Mouse (Mus musculus) liver, embryonic 12.5 days (tissue): ENCODE data around the gene Ccdc120. TPM values are rescaled to one million over a fixed set of nuclear protein-coding genes. Genes with fewer than 3 reads are reported as not detected.
"Not testable (repeated sequence)": the region's sequence is repeated elsewhere in the genome, so short reads cannot be mapped to it uniquely, and the experiment has no call there.

ENCODE experiments used
- ATAC-seq: fragments of 200-750 bp; cut with Nextera tagmentation; 2 replicates; pipeline ENCODE4 v1.8.0; 2017; ENCODE audit warnings: moderate number of reproducible peaks, mild to moderate bottlenecking, moderate library complexity
- H3K27ac ChIP-seq: fragments of 300-500 bp; sonication (generic); 2 replicates; pipeline ENCODE4 v1.5.1; 2016; ENCODE audit warnings: mild to moderate bottlenecking
- H3K27me3 ChIP-seq: fragments of 300-500 bp; sonication (generic); replicated peaks from 2 replicates; pipeline ENCODE4 v1.6.1; 2016; ENCODE audit warnings: mild to moderate bottlenecking, moderate library complexity
- H3K36me3 ChIP-seq: fragments of 300-500 bp; sonication (generic); 2 replicates; pipeline ENCODE4 v1.6.1; 2016; ENCODE audit warnings: mild to moderate bottlenecking, moderate library complexity
- H3K4me1 ChIP-seq: fragments of 300-500 bp; sonication (generic); 2 replicates; pipeline ENCODE4 v1.6.1; 2016
- H3K4me2 ChIP-seq: fragments of 300-500 bp; sonication (generic); 2 replicates; pipeline ENCODE4 v1.6.1; 2016; ENCODE audit warnings: mild to moderate bottlenecking, moderate library complexity
- H3K4me3 ChIP-seq: fragments of 300-500 bp; sonication (generic); 2 replicates; pipeline ENCODE4 v1.5.1; 2016; ENCODE audit warnings: mild to moderate bottlenecking, moderate library complexity
- H3K9ac ChIP-seq: fragments of 300-500 bp; sonication (generic); 2 replicates; pipeline ENCODE4 v1.6.1; 2016; ENCODE audit warnings: mild to moderate bottlenecking, moderate library complexity
- H3K9me3 ChIP-seq: fragments of 300-500 bp; sonication (generic); replicated peaks from 2 replicates; pipeline ENCODE4 v1.6.1; 2016; ENCODE audit warnings: mild to moderate bottlenecking, moderate library complexity
- WGBS: fragments of 180-500 bp; shearing (Covaris S2); methylation state at CpG from one replicate; pipeline ENCODE4 v1.1.7; 2016; ENCODE audit not compliant: insufficient replicate concordance; 5-methylcytosine and 5-hydroxymethylcytosine counted together
- polyA plus RNA-seq: library from polyadenylated mRNA; unstranded; fragments of >200 nt; fragmentation: Nextera tagmentation; extraction: Ambion mirVana; gene quantifications from 2 replicates; pipeline ENCODE4 v1.2.1, GENCODE M21; 2016

Ccdc120 gene
- polyA plus RNA-seq, 1 experiment from 2014 or later = 3.2 TPM

GRCm38 (mm10) chrX:7722691-7723090 lies 28.0 kb downstream of the Ccdc120 start:
- Histone ChIP-seq H3K9ac (peak overlapping the region; percentile 69), H3K36me3 (peaks cover 36% of the 10 kb centered on the region), H3K27me3 (no peaks in the 10 kb centered on the region), H3K9me3 (no peaks in the 10 kb centered on the region), H3K4me3 (peak overlapping the region; percentile 68), H3K27ac (peak overlapping the region; percentile 85), H3K4me2 (peak overlapping the region; percentile 74), H3K4me1 (peaks cover 11% of the 10 kb centered on the region)
- ATAC-seq = no peak
- 16% methylated on average over 4 of the region's 4 CpGs for WGBS

- WGBS = 15% methylated on average over 11 of the region's 11 CpGs
- no peak for ATAC-seq
- H3K36me3 ChIP-seq = peaks cover 32% of the 10 kb centered on the region
Measured at GRCm38 (mm10) chrX:7722282-7722611, 28.5 kb downstream of the Ccdc120 start.

GRCm38 (mm10) chrX:7721514-7722281 lies 29.0 kb downstream of the Ccdc120 start, which contains the start of gene Gm45208:
Gene Gm45208, plus strand, starts transcription at chrX:7722245.
- Histone ChIP-seq H3K36me3 (peaks cover 26% of the 10 kb centered on the region), H3K9ac (peak within 1 kb of the TSS; percentile 69), H3K4me2 (peak within 1 kb of the TSS; percentile 74), H3K27ac (peak within 1 kb of the TSS; percentile 85), H3K9me3 (no peaks in the 10 kb centered on the region), H3K4me1 (peaks cover 5% of the 10 kb centered on the region), H3K27me3 (no peaks in the 10 kb centered on the region), H3K4me3 (peak within 1 kb of the TSS; percentile 68)
- peak; percentile 92 for ATAC-seq
- WGBS = 10% methylated on average over 22 of the region's 22 CpGs

More at GRCm38 (mm10) chrX:7722282-7722611, 28.5 kb downstream of the Ccdc120 start:
- no peaks in the 10 kb centered on the region for H3K9me3 ChIP-seq
- H3K4me3 ChIP-seq = peak overlapping the region; percentile 68
- H3K27me3 ChIP-seq = no peaks in the 10 kb centered on the region
- peaks cover 6% of the 10 kb centered on the region for H3K4me1 ChIP-seq
- H3K9ac ChIP-seq = peak overlapping the region; percentile 69
- peak overlapping the region; percentile 85 for H3K27ac ChIP-seq
- peak overlapping the region; percentile 74 for H3K4me2 ChIP-seq

GRCm38 (mm10) chrX:7716058-7716457 lies 34.6 kb downstream of the Ccdc120 start:
- not testable (repeated sequence) for H3K36me3 ChIP-seq, H3K27me3 ChIP-seq, H3K9ac ChIP-seq, H3K4me1 ChIP-seq, H3K4me3 ChIP-seq, H3K4me2 ChIP-seq, H3K9me3 ChIP-seq, H3K27ac ChIP-seq, ATAC-seq
- 20% methylated on average over 1 of the region's 1 CpGs for WGBS

GRCm38 (mm10) chrX:7714135-7714899 lies 36.4 kb downstream of the Ccdc120 start, which contains the start of gene Wdr45:
Gene Wdr45, plus strand, starts transcription at chrX:7714333.
- not testable (repeated sequence) for H3K27me3 ChIP-seq, H3K36me3 ChIP-seq, H3K27ac ChIP-seq, H3K9me3 ChIP-seq, H3K4me1 ChIP-seq
- H3K9ac ChIP-seq = peak within 1 kb of the TSS; percentile 44
- 10% methylated on average over 39 of the region's 60 CpGs for WGBS
- peak within 1 kb of the TSS; percentile 63 for H3K4me2 ChIP-seq
- peak within 1 kb of the TSS; percentile 54 for H3K4me3 ChIP-seq
- ATAC-seq = peak; percentile 94

- 15% methylated on average over 5 of the region's 12 CpGs for WGBS
- not testable (repeated sequence) for H3K9me3 ChIP-seq, H3K4me1 ChIP-seq, H3K27me3 ChIP-seq, H3K36me3 ChIP-seq, H3K27ac ChIP-seq
- Histone ChIP-seq H3K4me2 (peak overlapping the region; percentile 63), H3K4me3 (peak overlapping the region; percentile 54), H3K9ac (peak overlapping the region; percentile 44)
- peak; percentile 41 for ATAC-seq
Measured at GRCm38 (mm10) chrX:7713764-7714134, 37.0 kb downstream of the Ccdc120 start.

GRCm38 (mm10) chrX:7696954-7697381 lies 53.7 kb downstream of the Ccdc120 start, which contains the start of gene Gpkow:
Gene Gpkow, plus strand, starts transcription at chrX:7697131.
- Histone ChIP-seq H3K27me3 (no peaks in the 10 kb centered on the region), H3K4me2 (peak within 1 kb of the TSS; percentile 69), H3K9ac (peak within 1 kb of the TSS; percentile 74), H3K36me3 (peaks cover 32% of the 10 kb centered on the region), H3K4me3 (peak within 1 kb of the TSS; percentile 73), H3K9me3 (no peaks in the 10 kb centered on the region), H3K27ac (peak within 1 kb of the TSS; percentile 73), H3K4me1 (peaks cover 8% of the 10 kb centered on the region)
- ATAC-seq = peak; percentile 93
- WGBS = 5% methylated on average over 33 of the region's 33 CpGs

GRCm38 (mm10) chrX:7696520-7696919 lies 54.2 kb downstream of the Ccdc120 start:
- Histone ChIP-seq H3K27me3 (no peaks in the 10 kb centered on the region), H3K9ac (no peak overlapping the region), H3K4me2 (peak overlapping the region; percentile 46), H3K4me1 (peaks cover 8% of the 10 kb centered on the region), H3K4me3 (no peak overlapping the region), H3K9me3 (no peaks in the 10 kb centered on the region), H3K27ac (no peak overlapping the region), H3K36me3 (peaks cover 27% of the 10 kb centered on the region)
- ATAC-seq = peak; percentile 40
- 39% methylated on average over 6 of the region's 6 CpGs for WGBS

- Histone ChIP-seq H3K27me3 (no peaks in the 10 kb centered on the region), H3K4me2 (no peak overlapping the region), H3K4me1 (no peaks in the 10 kb centered on the region), H3K4me3 (no peak overlapping the region), H3K9ac (no peak overlapping the region), H3K9me3 (no peaks in the 10 kb centered on the region), H3K27ac (no peak overlapping the region), H3K36me3 (no peaks in the 10 kb centered on the region)
- ATAC-seq = no peak
- WGBS = 32% methylated on average over 4 of the region's 4 CpGs
Measured at GRCm38 (mm10) chrX:7692862-7693261, 57.8 kb downstream of the Ccdc120 start.

- Histone ChIP-seq H3K27me3 (no peaks in the 10 kb centered on the region), H3K36me3 (no peaks in the 10 kb centered on the region), H3K27ac (no peak overlapping the region), H3K4me3 (no peak overlapping the region), H3K4me2 (no peak overlapping the region), H3K9ac (no peak overlapping the region), H3K9me3 (no peaks in the 10 kb centered on the region), H3K4me1 (no peaks in the 10 kb centered on the region)
- WGBS = 38% methylated on average over 3 of the region's 3 CpGs
- no peak for ATAC-seq
Measured at GRCm38 (mm10) chrX:7690486-7690885, 60.2 kb downstream of the Ccdc120 start.

GRCm38 (mm10) chrX:7688321-7688720 lies 62.4 kb downstream of the Ccdc120 start:
- no peak for ATAC-seq
- H3K4me2 ChIP-seq = no peak overlapping the region
- no peaks in the 10 kb centered on the region for H3K9me3 ChIP-seq
- no peaks in the 10 kb centered on the region for H3K27me3 ChIP-seq
- 76% methylated on average over 2 of the region's 2 CpGs for WGBS
- H3K27ac ChIP-seq = no peak overlapping the region
- H3K9ac ChIP-seq = no peak overlapping the region
- no peak overlapping the region for H3K4me3 ChIP-seq
- no peaks in the 10 kb centered on the region for H3K4me1 ChIP-seq
- no peaks in the 10 kb centered on the region for H3K36me3 ChIP-seq
